Mouse (Mus musculus): ENCODE results near the gene Fancm.
A peak's percentile ranks its signal among the peaks of the same experiment; 100 is the strongest.
"Not testable (repeated sequence)": the region's sequence is repeated elsewhere in the genome, so short reads cannot be mapped to it uniquely, and the experiment has no call there.

The Fancm gene

GRCm38 (mm10) chr12:65136121-65136520 lies 60.7 kb downstream of the Fancm start:
- DNase-seq, result not testable (repeated sequence)

DNA sequence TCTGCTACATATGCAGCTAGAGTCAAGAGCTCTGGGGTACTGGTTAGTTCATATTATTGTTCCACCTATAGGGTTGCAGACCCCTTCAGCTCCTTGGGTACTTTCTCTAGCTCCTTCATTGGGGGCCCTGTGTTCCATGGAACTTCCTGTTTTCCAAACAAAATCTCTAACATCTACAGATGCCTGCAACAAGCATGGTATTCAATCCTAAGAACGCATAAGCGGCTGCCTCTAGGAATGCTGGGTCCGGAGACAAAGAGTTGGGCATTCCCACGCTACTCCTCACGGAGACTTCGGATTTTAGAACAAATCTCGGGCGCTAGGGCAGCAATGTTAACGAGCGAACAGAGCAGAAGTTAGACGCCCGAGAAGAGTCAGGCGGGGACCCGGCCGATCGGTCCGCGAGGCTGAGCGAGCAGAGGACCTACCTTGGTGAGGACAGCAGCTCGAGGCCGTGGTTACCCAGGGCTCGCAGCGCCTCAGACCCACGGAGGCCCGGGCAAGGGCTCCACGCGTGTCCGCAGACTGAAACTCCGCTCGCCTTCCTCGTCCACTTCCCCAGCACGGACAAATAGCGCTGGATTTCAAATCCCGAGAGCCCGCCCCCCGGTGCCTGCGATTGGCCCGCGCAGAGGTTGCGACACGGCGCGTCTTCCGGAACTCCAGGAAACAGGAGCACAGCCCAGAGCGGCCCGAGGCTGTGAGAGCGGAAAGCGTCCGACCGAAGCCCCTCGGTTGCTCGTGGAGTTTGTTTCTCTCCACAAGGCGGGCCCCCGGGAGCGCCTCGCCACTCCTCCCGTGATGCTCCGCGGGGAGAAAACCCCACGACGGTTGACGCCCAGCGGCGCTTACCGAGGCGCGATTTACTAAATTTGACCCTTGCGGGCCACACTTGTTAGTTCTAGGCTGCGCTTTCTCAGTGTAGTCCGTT lies 96.9 kb downstream of the Fancm start, which contains the start of gene Mis18bp1:
Gene Mis18bp1, minus strand, starts transcription at position 584 of the 931 bp plus-strand sequence.
- DNase-seq, result peak; percentile 98

DNA sequence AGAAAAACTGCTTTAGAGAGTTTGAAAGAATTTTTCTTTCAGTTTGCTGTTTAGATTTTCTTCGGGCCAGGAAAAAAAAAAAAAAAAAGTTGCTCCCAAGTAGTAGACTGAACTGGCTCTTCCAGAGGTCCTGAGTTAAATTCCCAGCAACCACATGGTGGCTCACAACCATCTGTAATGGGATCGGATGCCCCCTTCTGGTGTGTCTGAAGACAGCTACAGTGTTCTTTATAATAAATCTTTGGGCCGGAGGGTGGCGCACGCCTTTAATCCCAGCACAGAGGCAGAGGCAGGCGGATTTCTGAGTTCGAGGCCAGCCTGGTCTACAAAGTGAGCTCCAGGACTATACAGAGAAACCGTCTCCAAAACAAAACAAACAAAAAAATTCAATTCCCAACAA lies 97.6 kb downstream of the Fancm start:
- DNase-seq, result not testable (repeated sequence)

DNA sequence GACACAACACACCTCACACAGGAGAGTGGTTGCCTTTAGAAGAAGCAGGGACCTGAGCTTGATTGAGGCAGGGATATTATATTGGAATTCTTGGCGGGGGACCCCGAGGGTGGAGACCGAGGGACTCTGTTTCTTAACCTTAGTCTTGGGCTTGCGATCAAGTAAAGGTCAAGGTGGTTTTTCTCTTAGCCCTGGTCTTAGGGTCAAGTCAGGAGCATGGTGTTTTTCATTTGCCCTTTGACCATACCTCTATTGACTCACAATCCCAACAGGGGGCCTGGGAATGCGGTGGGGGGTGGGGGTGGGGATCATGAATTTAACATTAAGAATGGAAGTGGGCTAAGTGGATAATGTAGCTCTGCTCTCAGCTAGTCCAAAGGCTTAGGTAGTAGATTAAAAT lies 98.3 kb downstream of the Fancm start:
- no peak for DNase-seq
